In the genomic region with DNA sequence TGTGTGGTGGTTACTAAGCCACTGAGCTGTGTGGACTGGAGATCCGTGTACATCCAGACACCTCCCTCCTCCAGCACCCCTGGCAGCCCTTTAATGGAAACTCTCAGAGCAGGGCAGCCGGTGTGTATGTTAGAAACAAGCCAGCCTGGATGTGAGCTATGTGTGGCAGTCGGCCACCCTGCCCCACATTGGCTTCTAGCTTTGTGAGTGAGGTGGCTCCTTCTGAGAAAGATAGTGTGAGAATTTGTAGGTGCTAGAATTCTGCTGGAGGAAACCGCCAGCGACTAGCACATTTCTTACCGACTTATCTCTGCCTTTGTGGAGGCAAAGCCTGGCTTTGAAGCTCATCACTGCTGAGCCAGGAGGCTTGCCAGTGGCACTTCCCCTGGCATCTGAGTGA, we compare ENCODE assay signal across 16 mouse cellular contexts. TPM values are rescaled to one million over a fixed set of nuclear protein-coding genes. Genes with fewer than 3 reads are reported as not detected.
DNase-seq lines count a peak whose midpoint lies in the region; ATAC-seq lines count a peak whose summit lies in the region.
"Had no signal": no experiment of that assay in that cellular context is flagged by ENCODE, and none has a peak within 500 bp of the region (broad histone marks: within the 10 kb centered on the region; RNA-seq: fewer than 3 reads in every experiment).

No protein-coding gene starts in this region.

- peaks cover 24% of the 10 kb centered on the region for H3K36me3 ChIP-seq in hindbrain, embryonic 13.5 days
- peaks cover 74% of the 10 kb centered on the region for H3K36me3 ChIP-seq in hindbrain, embryonic 10.5 days
- no peaks in the 10 kb centered on the region for H3K36me3 ChIP-seq in megakaryocyte, embryonic 14.5 days (replicated peaks; ENCODE audit: low read length)

- peak overlapping the region; percentile 44; the same call in 1 of the 2 replicates for H3K27ac ChIP-seq in hindbrain, embryonic 13.5 days
- H3K27ac ChIP-seq in hindbrain, embryonic 10.5 days = no peak overlapping the region
- H3K27ac ChIP-seq: kidney, embryonic 15.5 days had no signal

- H3K4me2 ChIP-seq in hindbrain, embryonic 13.5 days = no peak overlapping the region
- H3K4me2 ChIP-seq: kidney, embryonic 15.5 days; midbrain, embryonic 11.5 days had no signal

- peaks cover 67% of the 10 kb centered on the region for H3K4me1 ChIP-seq in hindbrain, embryonic 13.5 days (replicated peaks)
- H3K4me1 ChIP-seq in hindbrain, embryonic 10.5 days (replicated peaks) = peaks cover 41% of the 10 kb centered on the region
- peaks cover 73% of the 10 kb centered on the region for H3K4me1 ChIP-seq in megakaryocyte, embryonic 14.5 days

- H3K9ac ChIP-seq in hindbrain, embryonic 13.5 days = peak overlapping the region; percentile 24; the same call in 1 of the 2 replicates
- H3K9ac ChIP-seq: kidney, embryonic 15.5 days had no signal

- H3K4me3 ChIP-seq in hindbrain, embryonic 13.5 days = no peak overlapping the region
- no peak overlapping the region for H3K4me3 ChIP-seq in hindbrain, embryonic 10.5 days
- peak overlapping the region; percentile 28 for H3K4me3 ChIP-seq in megakaryocyte, embryonic 14.5 days (replicated peaks)
- H3K4me3 ChIP-seq: kidney, embryonic 15.5 days had no signal

- peak; percentile 69 for ATAC-seq in frontal cortex, adult (ENCODE audit: low TSS enrichment)
- ATAC-seq in hindbrain, embryonic 13.5 days (ENCODE audit: low FRiP score) = no peak
- no peak for ATAC-seq in megakaryocyte, adult 5-6 weeks (ENCODE audit: poor library complexity, severe bottlenecking)

- no peaks in the 10 kb centered on the region for H3K9me3 ChIP-seq in hindbrain, embryonic 13.5 days
- peaks cover 2% of the 10 kb centered on the region; the same call in 1 of the 2 replicates for H3K9me3 ChIP-seq in hindbrain, embryonic 10.5 days
- H3K9me3 ChIP-seq in megakaryocyte, embryonic 14.5 days = peaks cover 5% of the 10 kb centered on the region; the same call in 1 of the 2 replicates
- H3K9me3 ChIP-seq: kidney, embryonic 15.5 days had no signal

- no peak for DNase-seq in frontal cortex, postnatal 25 days (ENCODE audit: low spot score in 2 of 2)
- DNase-seq in hindbrain, embryonic 10.5 days (ENCODE audit: low spot score) = no peak
- peak; percentile 71 for DNase-seq in brain, adult 2 months (ENCODE audit: low read depth, low spot score)
- DNase-seq in kidney, postnatal 10 days = no peak
- DNase-seq: heart, adult 18-20 months; heart, postnatal 36 days; lung, adult 18-20 months; thymus, postnatal 4 days had no signal

- 85% methylated on average over 6 of the region's 6 CpGs for WGBS in hindbrain, embryonic 13.5 days
- 90% methylated on average over 6 of the region's 6 CpGs for WGBS in hindbrain, embryonic 10.5 days

- no peaks in the 10 kb centered on the region for H3K27me3 ChIP-seq in hindbrain, embryonic 13.5 days
- no peaks in the 10 kb centered on the region for H3K27me3 ChIP-seq in hindbrain, embryonic 10.5 days (ENCODE audit: insufficient read depth, poor library complexity, severe bottlenecking)
- H3K27me3 ChIP-seq in megakaryocyte, embryonic 14.5 days (replicated peaks) = peaks cover 58% of the 10 kb centered on the region
- H3K27me3 ChIP-seq: kidney, embryonic 15.5 days had no signal

RNA-seq across cellular contexts. Expression of gene Sh3pxd2b, which starts 5.3 kb away (rescaled TPM):
- 21.3 and 23.1 TPM in 2 replicates for polyA plus RNA-seq in hindbrain, embryonic 13.5 days (2015; fragmentation: Nextera tagmentation; extraction: Ambion mirVana)
- 29.7 and 30.8 TPM in 2 replicates for polyA plus RNA-seq in hindbrain, embryonic 10.5 days (2016; fragmentation: Nextera tagmentation; extraction: Ambion mirVana)
- 1.3 and 2.1 TPM in 2 replicates for polyA plus RNA-seq in megakaryocyte, embryonic 14.5 days (2012; ENCODE audit: insufficient read depth, low replicate concordance)
- 5.3 and 7.0 TPM in 2 replicates for total RNA-seq in megakaryocyte, adult 5-6 weeks (2015)
- total RNA-seq in megakaryocyte, adult 5-6 weeks (2017) = 2.4 and 2.9 TPM in 2 replicates

RNA-seq across cellular contexts. Expression of gene Hbq1a, which starts 53.1 kb away (rescaled TPM):
- 0.91 and 1.3 TPM in 2 replicates for polyA plus RNA-seq in hindbrain, embryonic 13.5 days (2015; fragmentation: Nextera tagmentation; extraction: Ambion mirVana)
- polyA plus RNA-seq in hindbrain, embryonic 10.5 days (2016; fragmentation: Nextera tagmentation; extraction: Ambion mirVana) = not detected in 2 replicates
- polyA plus RNA-seq in megakaryocyte, embryonic 14.5 days (2012; ENCODE audit: insufficient read depth, low replicate concordance) = not detected in 2 replicates
- total RNA-seq in megakaryocyte, adult 5-6 weeks (2015) = not detected in 2 replicates
- not detected in 2 replicates for total RNA-seq in megakaryocyte, adult 5-6 weeks (2017)
- total RNA-seq: adrenal gland, adult 18-20 months had no signal
- polyA plus RNA-seq: liver, adult 2 months had no signal

RNA-seq across cellular contexts. Expression of gene Hba-a2, which starts 56.7 kb away (rescaled TPM):
- polyA plus RNA-seq in hindbrain, embryonic 13.5 days (2015; fragmentation: Nextera tagmentation; extraction: Ambion mirVana) = 5,965 and 6,511 TPM in 2 replicates
- polyA plus RNA-seq in hindbrain, embryonic 10.5 days (2016; fragmentation: Nextera tagmentation; extraction: Ambion mirVana) = 4,383 and 4,938 TPM in 2 replicates
- 578 and 1,883 TPM in 2 replicates for polyA plus RNA-seq in megakaryocyte, embryonic 14.5 days (2012; ENCODE audit: insufficient read depth, low replicate concordance)
- 72.7 and 158 TPM in 2 replicates for total RNA-seq in megakaryocyte, adult 5-6 weeks (2015)
- 99.3 and 270 TPM in 2 replicates for total RNA-seq in megakaryocyte, adult 5-6 weeks (2017)
